Mouse (Mus musculus) embryonic facial prominence, embryonic 15.5 days (tissue): Measurements from ENCODE around the gene Wars2. TPM values are rescaled to one million over a fixed set of nuclear protein-coding genes. Genes with fewer than 3 reads are reported as not detected.
A peak's percentile ranks its signal among the peaks of the same experiment; 100 is the strongest.

Experiments
- ATAC-seq: fragments of 200-750 bp; cut with Nextera tagmentation; 2 replicates; pipeline ENCODE4 v1.8.0; 2017; ENCODE audit warnings: low read depth, moderate TSS enrichment; ENCODE audit not compliant: insufficient number of reproducible peaks, low FRiP score, low TSS enrichment
- H3K27ac ChIP-seq: fragments of 300-500 bp; sonication (generic); replicated peaks from 2 replicates; pipeline ENCODE4 v1.5.1; 2015; ENCODE audit warnings: mild to moderate bottlenecking, inconsistent platforms
- H3K27me3 ChIP-seq: fragments of 300-500 bp; sonication (generic); 2 replicates; pipeline ENCODE4 v1.6.1; 2015; ENCODE audit warnings: inconsistent platforms
- H3K36me3 ChIP-seq: fragments of 300-500 bp; sonication (generic); 2 replicates; pipeline ENCODE4 v1.6.1; 2015; ENCODE audit warnings: mild to moderate bottlenecking, inconsistent platforms
- H3K4me1 ChIP-seq: fragments of 300-500 bp; sonication (generic); 2 replicates; pipeline ENCODE4 v1.6.1; 2015; ENCODE audit warnings: inconsistent platforms
- H3K4me2 ChIP-seq: fragments of 300-500 bp; sonication (generic); replicated peaks from 2 replicates; pipeline ENCODE4 v1.6.1; 2015; ENCODE audit warnings: mild to moderate bottlenecking, inconsistent platforms
- H3K4me3 ChIP-seq: fragments of 300-500 bp; sonication (generic); replicated peaks from 2 replicates; pipeline ENCODE4 v1.5.1; 2015; ENCODE audit warnings: mild to moderate bottlenecking, inconsistent platforms
- H3K9ac ChIP-seq: fragments of 300-500 bp; sonication (generic); 2 replicates; pipeline ENCODE4 v1.6.1; 2015; ENCODE audit warnings: inconsistent platforms
- H3K9me3 ChIP-seq: fragments of 300-500 bp; sonication (generic); replicated peaks from 2 replicates; pipeline ENCODE4 v1.6.1; 2016; ENCODE audit warnings: inconsistent platforms
- WGBS: fragments of 180-500 bp; shearing (Covaris S2); methylation state at CpG from one replicate; pipeline ENCODE4 v1.1.7; 2015; 5-methylcytosine and 5-hydroxymethylcytosine counted together
- polyA plus RNA-seq: library from polyadenylated mRNA; unstranded; fragments of >200 nt; fragmentation: Nextera tagmentation; extraction: Ambion mirVana; gene quantifications from 2 replicates; pipeline ENCODE4 v1.2.1, GENCODE M21; 2015

Wars2 gene
- polyA plus RNA-seq, 1 experiment from 2014 or later, result 11.7 TPM

DNA sequence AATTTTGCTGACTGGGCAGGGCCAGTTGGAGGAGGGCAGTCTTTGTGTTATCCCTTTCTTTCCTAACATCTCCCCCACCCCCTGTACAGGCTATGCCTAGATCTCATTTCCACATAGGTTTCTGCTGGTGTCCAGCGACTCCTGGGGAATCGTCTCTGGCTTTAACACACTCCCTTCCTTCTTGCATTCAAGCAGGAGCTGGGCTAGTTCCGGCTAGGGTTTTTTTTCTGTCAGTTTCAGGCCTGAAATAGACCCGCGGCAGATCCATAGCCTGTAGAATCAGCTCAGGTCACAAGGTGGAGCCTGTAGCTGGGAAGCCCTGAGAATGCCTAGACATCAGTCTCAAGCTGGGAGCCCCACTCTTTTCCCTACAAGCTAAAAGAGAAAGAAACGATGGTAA lies 109.0 kb downstream of the Wars2 start:
- Histone ChIP-seq H3K9me3 (no peaks in the 10 kb centered on the region), H3K4me2 (0 out of 2 replicates have a peak overlapping the region, but pooled peaks have one; percentile 35), H3K27me3 (peaks cover 74% of the 10 kb centered on the region), H3K4me1 (peaks cover 19% of the 10 kb centered on the region), H3K27ac (no peak overlapping the region), H3K9ac (no peak overlapping the region), H3K4me3 (no peak overlapping the region), H3K36me3 (no peaks in the 10 kb centered on the region)
- 6% methylated on average over 6 of the region's 6 CpGs for WGBS
- ATAC-seq, result no peak

- no peak overlapping the region; the same call in 1 of the 2 replicates for H3K27ac ChIP-seq
- H3K27me3 ChIP-seq, result peaks cover 76% of the 10 kb centered on the region
- ATAC-seq, result no peak
- H3K4me3 ChIP-seq, result peak overlapping the region; percentile 59; the same call in 1 of the 2 replicates
- peak overlapping the region; percentile 72; the same call in 1 of the 2 replicates for H3K4me2 ChIP-seq
- 32% methylated on average over 6 of the region's 6 CpGs for WGBS
- no peaks in the 10 kb centered on the region for H3K36me3 ChIP-seq
- H3K4me1 ChIP-seq, result peaks cover 19% of the 10 kb centered on the region
- H3K9me3 ChIP-seq, result no peaks in the 10 kb centered on the region
- H3K9ac ChIP-seq, result no peak overlapping the region
Observed at GRCm38 (mm10) chr3:99251271-99252165, 110.7 kb downstream of the Wars2 start.

GRCm38 (mm10) chr3:99252461-99253091 lies 111.7 kb downstream of the Wars2 start:
- Histone ChIP-seq H3K9me3 (no peaks in the 10 kb centered on the region), H3K36me3 (no peaks in the 10 kb centered on the region), H3K4me2 (peak overlapping the region; percentile 72), H3K4me3 (peak overlapping the region; percentile 59), H3K4me1 (peaks cover 19% of the 10 kb centered on the region), H3K27me3 (peaks cover 77% of the 10 kb centered on the region), H3K27ac (peak overlapping the region; percentile 44; the same call in 1 of the 2 replicates), H3K9ac (0 out of 2 replicates have a peak overlapping the region, but pooled peaks have one; percentile 6)
- 11% methylated on average over 16 of the region's 16 CpGs for WGBS
- ATAC-seq, result no peak; the same call in 1 of the 2 replicates

GRCm38 (mm10) chr3:99253092-99253488 lies 112.2 kb downstream of the Wars2 start:
- Histone ChIP-seq H3K36me3 (no peaks in the 10 kb centered on the region), H3K27me3 (peaks cover 77% of the 10 kb centered on the region), H3K27ac (peak overlapping the region; percentile 93), H3K4me2 (peak overlapping the region; percentile 72), H3K4me3 (peak overlapping the region; percentile 59), H3K9ac (peak overlapping the region; percentile 62; the same call in 1 of the 2 replicates), H3K9me3 (no peaks in the 10 kb centered on the region), H3K4me1 (peaks cover 19% of the 10 kb centered on the region)
- peak; percentile 86 for ATAC-seq
- under 1% methylated on average over 12 of the region's 12 CpGs for WGBS

GRCm38 (mm10) chr3:99253497-99254451 lies 112.9 kb downstream of the Wars2 start:
- peaks cover 14% of the 10 kb centered on the region for H3K4me1 ChIP-seq

GRCm38 (mm10) chr3:99254559-99255151 lies 113.8 kb downstream of the Wars2 start:
- Histone ChIP-seq H3K4me1 (peaks cover 8% of the 10 kb centered on the region), H3K4me3 (peak overlapping the region; percentile 59), H3K36me3 (no peaks in the 10 kb centered on the region), H3K27ac (peak overlapping the region; percentile 93), H3K4me2 (peak overlapping the region; percentile 72), H3K9ac (peak overlapping the region; percentile 62), H3K27me3 (peaks cover 75% of the 10 kb centered on the region), H3K9me3 (no peaks in the 10 kb centered on the region)
- ATAC-seq, result no peak
- WGBS, result 3% methylated on average over 15 of the region's 15 CpGs

More at GRCm38 (mm10) chr3:99253497-99254451, 112.9 kb downstream of the Wars2 start:
- H3K27me3 ChIP-seq, result peaks cover 77% of the 10 kb centered on the region
- ATAC-seq, result peak; percentile 59; the same call in 1 of the 2 replicates
- WGBS, result under 1% methylated on average over 73 of the region's 73 CpGs
- H3K4me3 ChIP-seq, result peak overlapping the region; percentile 59
- H3K9ac ChIP-seq, result peak overlapping the region; percentile 62
- no peaks in the 10 kb centered on the region for H3K36me3 ChIP-seq
- H3K27ac ChIP-seq, result peak overlapping the region; percentile 93
- H3K9me3 ChIP-seq, result no peaks in the 10 kb centered on the region
- peak overlapping the region; percentile 72 for H3K4me2 ChIP-seq

DNA sequence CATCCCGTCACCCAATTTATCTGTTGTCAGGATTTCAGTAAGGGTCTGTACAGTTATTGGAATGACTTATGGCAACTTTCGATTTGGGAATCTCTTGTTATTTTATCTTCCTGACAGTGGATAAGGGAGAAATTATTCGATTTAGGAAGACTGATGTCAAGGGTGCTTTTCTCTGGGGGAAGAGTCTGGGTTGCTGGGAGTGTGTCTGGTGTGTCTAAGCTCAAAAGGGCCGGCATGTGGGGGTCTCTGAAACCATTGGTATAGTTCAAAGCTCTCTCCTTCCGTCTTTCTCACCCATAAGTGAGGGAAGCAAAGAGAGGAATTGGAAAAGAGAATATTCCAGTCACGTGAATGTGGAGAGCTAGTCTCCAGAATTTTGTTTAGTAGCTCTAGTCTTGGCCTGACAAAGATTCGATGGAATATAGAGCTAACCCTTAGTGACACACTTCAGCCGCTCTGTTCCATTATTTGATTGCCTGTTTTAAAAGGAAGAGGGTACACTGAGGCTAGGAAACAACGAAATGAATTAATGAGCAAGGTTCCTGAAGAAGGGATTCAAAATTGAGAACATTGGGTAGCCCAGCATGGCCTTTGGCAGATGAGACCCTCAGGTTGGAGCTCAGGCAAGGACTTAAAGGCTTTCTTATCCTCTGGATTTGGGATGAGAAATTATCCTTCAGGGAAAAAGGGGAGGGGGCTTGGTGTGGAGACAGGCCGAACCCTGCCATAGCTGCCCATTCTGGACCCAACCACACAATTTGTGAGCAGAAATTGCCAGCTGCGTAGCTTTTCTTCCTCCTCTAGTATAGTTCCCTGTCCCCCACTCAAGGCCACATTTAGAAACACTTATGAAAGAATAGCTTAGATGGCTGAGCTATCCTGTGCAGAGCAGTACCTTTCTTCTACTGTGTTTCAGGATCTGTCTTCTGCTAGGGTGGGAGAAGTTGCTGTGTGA lies 114.8 kb downstream of the Wars2 start:
- peak overlapping the region; percentile 43 for H3K4me2 ChIP-seq
- peak overlapping the region; percentile 62 for H3K9ac ChIP-seq
- H3K4me3 ChIP-seq, result peak overlapping the region; percentile 59
- no peaks in the 10 kb centered on the region for H3K9me3 ChIP-seq
- no peak for ATAC-seq
- H3K36me3 ChIP-seq, result no peaks in the 10 kb centered on the region
- peaks cover 8% of the 10 kb centered on the region for H3K4me1 ChIP-seq
- WGBS, result 10% methylated on average over 11 of the region's 11 CpGs
- H3K27ac ChIP-seq, result peak overlapping the region; percentile 93
- peaks cover 69% of the 10 kb centered on the region for H3K27me3 ChIP-seq

DNA sequence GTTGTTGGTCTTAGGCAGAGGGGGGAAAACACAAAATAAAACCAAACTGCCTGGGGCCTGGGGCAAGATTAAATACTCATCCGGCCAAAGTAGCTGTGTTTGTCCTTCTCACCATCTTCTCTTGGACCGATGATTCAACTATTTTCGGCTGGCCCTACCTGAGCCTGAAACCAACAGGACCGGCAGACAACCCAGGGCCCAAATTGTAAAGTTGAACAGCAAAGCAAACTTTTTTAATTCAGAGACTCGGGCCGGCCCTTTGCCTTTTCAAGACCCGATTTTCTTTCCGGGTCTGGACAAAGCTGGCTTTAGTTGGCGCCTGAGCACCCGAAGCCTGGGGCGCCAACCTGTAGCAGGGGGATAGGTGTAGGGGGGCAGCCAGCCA lies 115.5 kb downstream of the Wars2 start:
- no peak for ATAC-seq
- peaks cover 11% of the 10 kb centered on the region for H3K4me1 ChIP-seq
- peak overlapping the region; percentile 93 for H3K27ac ChIP-seq
- H3K4me3 ChIP-seq, result peak overlapping the region; percentile 59
- 14% methylated on average over 11 of the region's 11 CpGs for WGBS
- H3K9me3 ChIP-seq, result no peaks in the 10 kb centered on the region
- peak overlapping the region; percentile 62 for H3K9ac ChIP-seq
- H3K4me2 ChIP-seq, result peak overlapping the region; percentile 43
- H3K36me3 ChIP-seq, result no peaks in the 10 kb centered on the region
- peaks cover 69% of the 10 kb centered on the region for H3K27me3 ChIP-seq

- Histone ChIP-seq H3K27me3 (peaks cover 69% of the 10 kb centered on the region), H3K4me2 (peak overlapping the region; percentile 43), H3K4me3 (peak overlapping the region; percentile 59), H3K27ac (peak overlapping the region; percentile 93), H3K36me3 (no peaks in the 10 kb centered on the region), H3K9ac (peak overlapping the region; percentile 62), H3K4me1 (peaks cover 15% of the 10 kb centered on the region), H3K9me3 (no peaks in the 10 kb centered on the region)
- 9% methylated on average over 20 of the region's 20 CpGs for WGBS
- no peak for ATAC-seq
Observed at GRCm38 (mm10) chr3:99256766-99257165, 115.9 kb downstream of the Wars2 start.
